Comparison of ENCODE assay signal across 8 mouse cellular contexts in the genomic region with DNA sequence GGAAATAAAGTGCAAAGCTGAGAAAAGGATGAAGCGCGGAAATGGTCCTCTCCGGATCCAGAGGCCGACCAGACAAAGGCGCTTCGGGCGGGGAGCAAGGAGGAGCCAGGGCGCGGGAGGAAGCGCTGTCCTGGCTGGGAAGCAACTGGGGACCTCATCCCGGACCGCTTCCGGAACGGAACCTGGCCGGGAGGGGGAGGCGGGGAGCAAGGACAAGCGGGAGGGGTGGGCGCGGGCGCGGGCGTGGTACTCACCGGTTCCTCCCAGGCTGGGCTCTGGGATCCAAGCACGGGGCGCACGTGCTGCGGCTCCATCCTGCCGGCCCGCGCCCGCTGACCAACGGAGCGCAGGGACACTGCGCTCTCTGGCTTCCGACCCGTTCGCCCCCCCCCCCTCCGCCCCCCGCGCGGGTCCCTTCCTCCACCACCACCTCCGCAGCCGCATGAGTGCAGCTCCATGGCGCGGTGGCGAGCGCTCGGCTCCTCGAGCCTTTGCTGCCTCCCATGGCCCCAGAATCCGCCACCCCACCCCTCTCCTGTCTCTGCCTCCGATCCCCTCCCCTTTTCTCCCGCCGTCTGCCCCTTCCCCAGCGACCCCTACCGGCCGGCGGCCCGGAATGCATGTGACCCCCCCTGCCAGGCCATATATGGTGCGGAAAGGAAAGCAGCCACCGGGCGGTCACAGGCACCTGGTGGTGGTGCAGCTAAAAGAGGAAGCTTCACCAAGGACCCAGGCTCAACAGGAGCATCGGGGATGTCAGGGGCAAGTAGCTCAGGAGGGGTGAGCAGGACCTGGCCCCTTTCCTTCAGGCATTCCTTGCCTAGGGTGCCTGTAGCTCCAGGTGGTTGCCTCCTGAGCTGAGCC. TPM values are rescaled to one million over a fixed set of nuclear protein-coding genes. Genes with fewer than 3 reads are reported as not detected.
DNase-seq lines count a peak whose midpoint lies in the region; ATAC-seq lines count a peak whose summit lies in the region.
"Not testable (repeated sequence)": the region's sequence is repeated elsewhere in the genome, so short reads cannot be mapped to it uniquely, and the experiment has no call there.

A gene (minus strand): TSS at position 332 of the 864 bp plus-strand sequence.

- peak within 1 kb of the TSS; percentile 30 for H3K4me3 ChIP-seq in liver, embryonic 15.5 days (replicated peaks)

- peak; percentile 6 to 13 for DNase-seq in cerebellum, postnatal 36 days
- peak; percentile 8 to 12 for DNase-seq in frontal cortex, postnatal 14 days (ENCODE audit: low spot score in 2 of 2)
- peak; percentile 32 to 69 for DNase-seq in kidney, postnatal 25 days
- peak; percentile 48 for DNase-seq in neural tube, embryonic 10.5 days (ENCODE audit: extremely low spot score, low spot score)
- DNase-seq in testis, postnatal 10 days (ENCODE audit: low spot score) = peak; percentile 37

- ATAC-seq in CD4-positive, CD25-positive, alpha-beta regulatory T cell, adult 4 months; liver, embryonic 15.5 days (ENCODE audit: insufficient read depth): not testable (repeated sequence)
- peak; percentile 42 to 53; a peak in 1 of 4 replicates for ATAC-seq in hematopoietic stem cell, adult 5-6 weeks (replicated peaks in 1 of 2; ENCODE audit: insufficient read depth in 1 of 2, low FRiP score in 2 of 2, low TSS enrichment in 1 of 2, low read depth in 1 of 2, poor library complexity in 2 of 2, severe bottlenecking in 2 of 2)

- H3K4me1 ChIP-seq in liver, embryonic 15.5 days (replicated peaks) = not testable (repeated sequence)

- H3K27ac ChIP-seq in liver, embryonic 15.5 days (replicated peaks) = not testable (repeated sequence)

- not testable (repeated sequence) for H3K9ac ChIP-seq in liver, embryonic 15.5 days

- H3K4me2 ChIP-seq in liver, embryonic 15.5 days = peak within 1 kb of the TSS; percentile 53

- H3K36me3 ChIP-seq in liver, embryonic 15.5 days (replicated peaks) = not testable (repeated sequence)

- not testable (repeated sequence) for H3K9me3 ChIP-seq in liver, embryonic 15.5 days (replicated peaks)

- not testable (repeated sequence) for H3K27me3 ChIP-seq in liver, embryonic 15.5 days

- 0% methylated on average over 33 of the region's 62 CpGs for WGBS in liver, embryonic 15.5 days (ENCODE audit: insufficient replicate concordance)

RNA-seq across cellular contexts. Expression of the gene that starts here (rescaled TPM):
- polyA plus RNA-seq in CD4-positive, CD25-positive, alpha-beta regulatory T cell, adult 4 months (2017; shearing (Covaris generic)) = 10 to 100 TPM; 11.3 to 31.7 TPM
- 2.4 and 7.6 TPM in 2 replicates for total RNA-seq in hematopoietic stem cell, adult 5-6 weeks (2017)
- 0.06 and 0.12 TPM in 2 replicates for polyA plus RNA-seq in liver, embryonic 15.5 days (2015; fragmentation: Nextera tagmentation; extraction: Ambion mirVana)

Comparison
In these comparisons a context has a peak if more than half of its experiments do, and no peak if none do; other contexts are left out.
1. RNA of the gene that starts here (polyA plus RNA-seq): 11.3 to 31.7 TPM in CD4-positive, CD25-positive, alpha-beta regulatory T cell, adult 4 months; 0.06 to 0.12 TPM in liver, embryonic 15.5 days; every median in the first group is over 10 times any median in the second.
2. Peak in every context shown above with its lines, with median percentiles within 50 percentile points of each other: DNase-seq.